Mouse (Mus musculus) right cerebral cortex, postnatal 36 days (tissue): ENCODE data around the gene Ccdc152.

ENCODE experiments used
- DNase-seq, 2 experiments: peaks; one replicate each; pipeline ENCODE4 v3.0.0; 2022; ENCODE audit warnings: low spot score in 2 of 2, mixed read lengths in 1 of 2

The Ccdc152 gene

DNA sequence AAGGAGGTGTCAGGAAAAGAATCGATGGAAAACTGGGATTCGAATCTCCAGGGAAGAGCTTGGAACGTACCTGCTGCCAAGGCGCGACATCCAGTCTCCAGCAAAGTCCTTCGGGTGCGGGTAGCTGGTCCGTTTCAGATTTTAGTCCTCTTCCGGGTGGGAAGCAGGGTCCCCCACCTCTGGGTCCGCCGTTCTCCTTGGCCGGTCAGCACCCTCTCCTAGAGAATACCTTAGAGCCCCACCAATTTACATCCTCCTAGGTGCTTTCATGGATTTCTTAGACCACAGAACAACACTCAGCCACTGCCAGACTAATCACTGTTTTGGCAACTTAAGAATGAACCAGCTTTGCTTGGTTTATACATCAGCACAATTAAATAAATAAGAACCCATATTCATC is at the start of gene Ccdc152:
Ccdc152 (minus strand) TSS at position 101 of the 400 bp plus-strand sequence.
- no peak for DNase-seq

DNA sequence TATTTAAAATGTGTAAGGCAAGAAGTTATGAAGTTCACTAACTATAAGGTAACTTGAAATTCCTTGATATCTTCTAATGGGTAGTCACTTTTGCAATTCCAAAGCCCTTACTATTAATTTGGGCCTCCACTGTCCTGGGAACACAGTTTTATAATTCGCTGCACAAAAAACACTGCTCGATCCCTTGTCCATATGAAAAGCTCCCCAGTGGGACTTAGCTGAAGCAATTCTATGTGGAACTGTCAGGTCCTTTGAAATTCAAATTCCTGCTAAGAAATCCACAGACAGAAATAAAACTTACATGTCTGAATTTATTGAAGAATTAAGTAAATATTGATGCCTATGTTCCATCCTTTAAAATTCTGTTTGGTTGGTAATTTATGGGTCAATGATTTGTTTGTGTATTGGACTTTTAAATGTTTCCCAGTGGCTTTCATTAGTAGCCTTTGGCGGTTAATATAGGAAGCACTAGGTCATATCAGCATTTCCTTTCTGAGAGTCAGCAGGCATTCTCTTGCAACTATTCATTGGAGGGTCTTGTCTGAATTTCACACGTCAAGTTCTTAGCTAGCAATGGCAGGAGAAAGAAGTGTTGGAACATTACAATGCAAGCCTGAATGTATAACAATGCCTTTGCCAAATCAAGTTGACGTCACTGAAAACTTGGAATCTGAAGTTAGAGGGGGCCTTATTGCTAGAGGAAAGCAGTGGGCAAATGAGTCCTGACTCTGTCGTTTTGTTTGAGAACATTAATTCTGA is 46.2 kb upstream of the Ccdc152 start:
- no peak for DNase-seq

DNA sequence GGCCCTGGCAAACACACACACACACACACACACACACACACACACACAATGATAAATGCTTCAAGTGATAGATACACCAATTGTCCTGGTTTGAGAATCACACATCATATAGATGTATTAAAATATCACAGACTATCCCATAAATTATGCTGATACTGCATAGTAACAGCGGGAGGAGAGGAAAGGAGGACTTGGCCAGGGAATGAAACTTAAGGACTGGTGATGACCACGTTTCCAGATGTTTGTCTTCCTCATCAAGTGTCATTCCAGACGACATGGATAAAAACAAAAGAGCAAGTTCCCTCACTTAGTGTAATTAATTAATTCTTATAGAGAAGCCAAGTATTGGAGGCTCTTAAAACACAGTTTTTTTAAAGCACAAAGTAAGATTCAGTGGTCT is 43.4 kb upstream of the Ccdc152 start:
- DNase-seq: no peak

GRCm38 (mm10) chr15:3344555-3344954 is 41.2 kb upstream of the Ccdc152 start:
- peak; percentile 60 to 64 for DNase-seq

- DNase-seq: no peak
These were observed 38.7 kb upstream of the Ccdc152 start for GRCm38 (mm10) chr15:3341806-3342582.

DNA sequence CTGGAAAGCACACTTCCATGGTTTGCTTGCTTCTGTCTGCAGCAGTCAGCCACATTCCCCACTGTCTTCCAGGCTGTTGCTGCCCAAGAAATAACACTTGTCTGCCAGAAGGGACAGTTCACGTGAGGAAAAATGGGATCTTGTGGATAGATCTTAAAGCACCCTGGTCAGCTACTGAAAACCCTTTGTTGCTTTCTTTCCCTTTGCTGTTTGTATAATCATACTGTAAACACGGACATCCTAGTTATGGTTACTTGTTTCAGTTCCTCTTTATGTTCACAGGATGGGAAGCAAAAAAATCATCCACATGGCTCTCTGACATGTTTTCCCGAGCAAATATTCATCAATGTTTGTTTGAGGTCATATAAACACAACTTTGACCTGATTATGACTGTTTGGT is 36.5 kb upstream of the Ccdc152 start:
- DNase-seq: no peak

GRCm38 (mm10) chr15:3332517-3332916 is 29.2 kb upstream of the Ccdc152 start:
- DNase-seq: no peak

GRCm38 (mm10) chr15:3331813-3332212 is 28.5 kb upstream of the Ccdc152 start:
- no peak for DNase-seq

DNA sequence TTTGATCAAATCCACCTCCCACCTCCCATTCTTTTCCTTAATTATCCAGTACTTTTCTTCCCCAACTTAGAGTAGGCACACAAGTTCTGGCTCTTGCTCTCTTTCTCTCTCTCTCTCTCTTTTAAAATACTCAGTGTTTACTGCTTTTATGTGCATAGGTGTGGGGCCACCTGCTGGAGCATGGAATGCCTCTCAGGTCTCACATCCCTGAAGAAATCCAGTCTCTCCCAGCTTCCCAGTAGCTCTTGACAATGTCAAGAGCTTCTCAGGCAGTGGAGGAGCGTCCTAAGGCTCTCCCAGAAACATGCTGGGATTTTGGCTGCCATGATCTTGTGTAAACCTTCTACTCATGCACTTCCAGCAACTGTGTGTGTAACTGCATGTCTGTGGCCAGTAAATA is 27.0 kb upstream of the Ccdc152 start:
- no peak for DNase-seq

GRCm38 (mm10) chr15:3323041-3323440 is 19.7 kb upstream of the Ccdc152 start:
- DNase-seq: no peak

GRCm38 (mm10) chr15:3319929-3320328 is 16.6 kb upstream of the Ccdc152 start:
- DNase-seq: no peak

GRCm38 (mm10) chr15:3316617-3317016 is 13.3 kb upstream of the Ccdc152 start:
- no peak for DNase-seq

GRCm38 (mm10) chr15:3312937-3313336 is 9.6 kb upstream of the Ccdc152 start:
- DNase-seq: peak in 1 of 2 experiments; percentile 11

- no peak for DNase-seq
These were observed 6.5 kb upstream of the Ccdc152 start for GRCm38 (mm10) chr15:3309856-3310255.

DNA sequence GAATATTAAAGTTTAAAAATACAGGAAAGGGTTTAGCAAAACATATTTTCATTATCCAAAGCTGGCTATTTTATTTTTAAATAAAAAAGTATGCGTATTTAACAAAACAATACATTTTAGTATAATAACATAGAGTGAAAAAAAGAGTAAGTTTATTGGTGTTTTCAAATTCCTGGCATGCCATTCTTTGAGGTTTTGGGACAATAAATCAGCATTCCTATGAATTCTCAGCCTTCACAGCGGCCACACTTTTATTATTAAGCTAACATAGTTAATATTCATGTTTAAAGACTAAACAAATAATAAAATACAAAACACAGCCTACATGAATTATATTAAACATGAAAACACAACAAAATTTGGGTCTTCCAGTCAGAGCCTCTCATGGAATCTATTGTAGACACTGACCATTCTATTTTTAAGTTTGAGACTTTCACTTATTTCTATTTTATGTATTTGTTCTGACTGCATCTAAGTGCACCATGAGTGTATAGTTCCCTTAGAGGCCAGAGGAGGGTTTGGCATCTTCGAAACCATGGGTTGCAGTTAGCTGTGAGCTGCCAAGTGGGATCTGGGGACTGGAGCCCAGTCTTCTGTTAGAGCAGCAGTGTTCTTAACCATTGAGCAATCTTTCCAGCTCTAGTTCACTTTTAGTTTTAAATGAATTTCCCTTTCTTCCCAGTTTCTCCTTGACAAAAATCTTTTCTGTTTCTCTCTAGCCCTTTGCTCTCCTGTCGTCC is 2.8 kb downstream of the Ccdc152 start:
- no peak for DNase-seq

GRCm38 (mm10) chr15:3297615-3298014 is 5.7 kb downstream of the Ccdc152 start:
- no peak for DNase-seq

DNA sequence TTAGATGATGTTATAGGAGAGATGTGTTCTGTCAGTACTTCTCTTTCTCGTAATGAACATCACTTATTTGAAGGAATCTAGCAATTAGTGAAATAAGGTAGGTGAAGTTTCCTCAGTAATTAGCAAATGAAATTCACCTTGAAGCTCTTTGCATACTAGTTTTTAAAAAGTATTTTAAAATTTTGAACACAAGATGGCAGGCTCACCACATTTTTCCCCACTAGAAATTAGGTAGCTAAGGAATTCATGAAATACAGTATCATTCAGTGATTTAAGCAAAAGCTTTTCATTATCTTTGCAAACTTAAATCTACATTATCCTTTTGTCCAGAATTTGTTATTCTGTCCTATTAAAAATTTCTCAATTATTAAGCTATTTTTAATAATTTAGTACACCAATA is 7.3 kb downstream of the Ccdc152 start:
- no peak for DNase-seq

- no peak for DNase-seq
These were observed 9.8 kb downstream of the Ccdc152 start for GRCm38 (mm10) chr15:3293477-3293876.

DNA sequence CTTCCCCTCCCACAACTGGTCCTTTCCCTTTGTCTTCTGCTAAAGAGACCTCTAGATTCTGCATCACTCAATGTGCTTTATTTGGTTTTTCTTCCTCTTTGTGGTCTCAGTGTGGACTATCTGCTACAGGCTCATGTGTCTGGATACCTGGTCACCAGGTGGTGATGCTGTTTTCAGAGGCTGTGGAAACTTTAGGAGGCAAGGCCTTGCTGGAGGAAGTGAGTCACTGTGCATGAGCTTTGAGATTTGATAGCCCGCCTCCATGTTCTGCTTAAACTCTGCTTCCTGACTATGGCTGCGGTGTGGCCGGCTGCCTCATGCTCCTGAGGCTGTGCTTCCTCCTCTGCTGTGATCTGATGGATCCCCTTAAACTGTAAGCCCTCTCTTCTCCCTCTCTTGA is 12.9 kb downstream of the Ccdc152 start:
- no peak for DNase-seq

DNA sequence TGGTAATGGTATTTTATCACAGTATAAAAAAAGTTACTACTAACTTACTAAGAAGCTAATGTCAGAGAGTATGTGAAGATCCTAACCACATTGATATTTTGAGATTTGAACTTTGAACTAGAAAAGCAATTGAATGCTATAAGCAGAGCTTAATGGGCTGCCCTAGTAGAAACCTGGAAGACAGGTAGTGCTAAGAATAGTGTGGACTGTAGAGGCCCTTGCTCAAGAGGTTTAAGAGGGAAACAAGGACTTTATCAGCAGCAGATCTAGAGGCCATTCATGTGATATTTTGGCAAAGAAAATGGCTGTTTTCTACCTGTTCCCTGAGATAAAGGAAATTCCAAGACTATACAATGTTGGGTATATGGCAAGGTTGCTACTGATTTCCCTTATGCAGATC is 17.3 kb downstream of the Ccdc152 start:
- no peak for DNase-seq

DNA sequence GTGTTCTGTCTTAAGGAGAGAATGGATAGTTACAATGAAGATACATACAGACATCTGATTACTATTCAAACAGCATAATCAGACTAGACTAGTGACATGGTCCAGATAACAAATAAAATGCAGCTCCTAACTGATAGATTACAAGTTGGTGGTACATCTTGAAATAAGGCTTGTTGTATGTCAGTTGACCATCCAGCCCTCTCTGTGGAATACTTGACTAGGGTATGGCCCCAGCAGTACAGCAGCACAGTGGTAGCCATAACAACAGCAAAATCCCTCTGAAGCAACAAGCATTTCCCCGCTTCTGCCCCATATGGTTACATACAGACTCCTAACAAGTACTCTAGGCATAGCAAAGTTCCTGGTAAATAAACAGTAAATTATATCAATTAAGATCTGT is 21.6 kb downstream of the Ccdc152 start:
- no peak for DNase-seq

DNA sequence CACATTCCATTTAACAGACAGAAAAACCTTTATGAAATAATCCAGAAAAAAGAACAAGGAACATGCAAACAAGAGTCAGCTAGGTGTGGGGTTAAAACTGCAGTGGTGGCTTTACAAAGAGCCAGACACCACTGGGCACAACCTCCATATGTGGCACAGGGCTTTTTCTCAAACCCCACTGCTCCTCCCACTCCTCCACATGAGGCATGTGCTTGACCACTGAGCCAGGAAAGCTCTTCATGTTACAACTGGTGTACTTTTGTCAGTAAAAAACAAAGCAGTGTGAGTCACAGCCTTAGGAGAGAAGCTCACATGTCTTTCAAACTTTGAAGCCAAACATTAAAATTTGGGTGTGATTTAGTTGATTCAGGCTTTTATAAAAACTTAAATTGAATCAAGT is 22.1 kb downstream of the Ccdc152 start:
- no peak for DNase-seq
